Mouse (Mus musculus) cortical plate, adult 2 months (tissue): ENCODE measurements around the gene Hspa4. TPM values are rescaled to one million over a fixed set of nuclear protein-coding genes. Genes with fewer than 3 reads are reported as not detected.
A peak's percentile ranks its signal among the peaks of the same experiment; 100 is the strongest.

Experiments
- H3K27ac ChIP-seq: fragments of 200-500 bp; 2 replicates; pipeline ENCODE4 v1.5.1; 2012; ENCODE audit warnings: low read length, control low read depth, inconsistent platforms; ENCODE audit not compliant: insufficient read depth
- H3K4me1 ChIP-seq: fragments of 200-500 bp; 2 replicates; pipeline ENCODE4 v1.6.1; 2011; ENCODE audit warnings: low read length; ENCODE audit not compliant: control insufficient read depth, insufficient read depth
- H3K4me3 ChIP-seq: fragments of 200-500 bp; 2 replicates; pipeline ENCODE4 v1.5.1; 2011; ENCODE audit warnings: mild to moderate bottlenecking, low read length, control low read depth; ENCODE audit not compliant: insufficient read depth
- CTCF ChIP-seq: fragments of 200-500 bp; IDR thresholded peaks from 2 replicates; pipeline ENCODE4 v1.5.1; 2011; ENCODE audit warnings: mild to moderate bottlenecking, control low read depth, low read length; ENCODE audit not compliant: insufficient read depth; ENCODE audit errors: extremely low read depth
- POLR2A ChIP-seq: fragments of 200-500 bp; IDR thresholded peaks from 2 replicates; pipeline ENCODE4 v1.6.1; 2011; ENCODE audit warnings: mild to moderate bottlenecking, low read length, control low read depth; ENCODE audit not compliant: insufficient read depth; ENCODE audit errors: extremely low read depth
- polyA plus RNA-seq: library from polyadenylated mRNA; depleted of rRNA; stranded (reverse); fragments of >200 nt; gene quantifications from 2 replicates; pipeline ENCODE4 v1.2.3, GENCODE M21; 2012

The Hspa4 gene
- polyA plus RNA-seq, 1 experiment: 75.5 TPM

DNA sequence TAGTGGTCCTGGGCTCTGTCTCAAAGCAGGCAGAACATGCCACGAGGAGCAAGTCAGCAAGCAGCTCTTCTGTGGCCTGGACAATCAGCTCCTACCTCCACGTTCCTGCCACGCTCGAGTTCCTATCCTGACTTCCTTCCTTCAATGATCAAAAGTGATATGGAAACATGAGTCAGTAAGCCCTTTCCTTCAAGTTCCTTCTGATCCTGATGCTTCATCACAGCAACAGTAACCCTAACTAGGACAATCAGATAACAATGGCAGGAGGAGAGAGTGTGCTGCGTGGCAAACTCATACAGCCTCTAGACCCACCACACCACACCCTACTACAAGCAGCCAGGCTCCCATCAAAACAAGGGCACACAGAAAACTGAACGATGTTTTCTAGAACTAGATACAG is 14.4 kb downstream of the Hspa4 start:
- H3K4me1 ChIP-seq: peaks cover 1% of the 10 kb centered on the region; the same call in 1 of the 2 replicates
- H3K27ac ChIP-seq: no peak overlapping the region
- no peak for TF ChIP-seq CTCF
- no peak for TF ChIP-seq POLR2A
- no peak overlapping the region for H3K4me3 ChIP-seq

DNA sequence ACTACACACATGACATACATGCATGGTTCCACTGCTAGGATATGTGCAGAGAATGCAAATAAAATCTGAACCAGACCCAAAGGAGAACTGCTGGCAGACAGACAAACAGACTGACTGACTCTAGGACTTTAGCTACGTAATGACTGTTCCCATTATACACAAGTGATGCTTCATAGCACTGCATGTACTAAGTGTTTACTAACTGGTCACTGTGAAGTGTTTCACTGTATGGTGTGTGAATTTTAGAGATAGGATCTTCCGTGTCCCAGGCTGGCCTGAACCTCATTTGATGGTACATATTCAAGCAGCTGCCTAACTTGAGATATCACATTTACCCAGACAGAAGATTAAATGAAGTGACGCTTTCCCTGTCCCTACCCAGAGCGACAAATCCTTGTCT is 21.8 kb downstream of the Hspa4 start:
- H3K27ac ChIP-seq: no peak overlapping the region
- TF ChIP-seq CTCF (no peak), POLR2A (no peak)
- H3K4me1 ChIP-seq: peaks cover 2% of the 10 kb centered on the region; the same call in 1 of the 2 replicates
- H3K4me3 ChIP-seq: no peak overlapping the region

DNA sequence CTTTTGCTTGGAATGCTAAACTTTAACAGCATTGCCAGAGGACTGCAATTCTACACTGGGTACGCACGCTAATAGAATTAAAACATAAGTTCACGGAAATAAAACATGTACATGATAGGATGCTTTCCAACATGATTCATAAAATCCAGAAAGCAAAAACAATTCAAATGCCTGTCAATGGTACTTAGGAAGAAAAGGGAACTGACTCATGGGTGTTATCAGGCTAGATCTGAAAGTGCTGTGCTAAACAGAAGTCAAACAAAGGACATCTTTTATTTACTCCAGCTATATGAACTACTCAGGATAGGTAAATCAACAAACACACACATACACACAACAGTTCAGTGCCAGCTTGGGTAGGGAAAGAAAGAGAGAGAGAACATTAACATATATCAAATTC is 24.9 kb downstream of the Hspa4 start:
- H3K27ac ChIP-seq: no peak overlapping the region
- peaks cover 4% of the 10 kb centered on the region; the same call in 1 of the 2 replicates for H3K4me1 ChIP-seq
- TF ChIP-seq CTCF (no peak), POLR2A (no peak)
- no peak overlapping the region for H3K4me3 ChIP-seq

DNA sequence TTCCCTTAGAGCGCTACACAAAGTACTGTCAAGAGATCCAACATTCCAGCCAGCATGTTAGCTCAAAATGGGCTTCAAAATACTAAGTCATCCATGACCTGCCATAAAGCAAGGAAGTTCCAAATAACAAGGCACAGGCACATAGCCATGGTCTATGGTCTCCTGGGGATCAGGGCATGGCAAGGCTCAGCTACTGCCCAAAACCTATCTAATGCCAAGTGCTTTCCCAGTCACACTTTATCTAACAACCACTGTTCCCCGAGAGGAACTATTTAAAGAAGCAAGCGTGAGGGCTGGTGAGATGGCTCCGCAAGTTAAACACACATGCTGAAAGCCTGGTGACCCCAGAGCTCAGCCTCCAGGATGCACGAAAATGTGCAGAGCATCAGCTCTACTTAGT is 26.9 kb downstream of the Hspa4 start:
- no peak overlapping the region for H3K4me3 ChIP-seq
- H3K4me1 ChIP-seq: peaks cover 2% of the 10 kb centered on the region; the same call in 1 of the 2 replicates
- H3K27ac ChIP-seq: no peak overlapping the region
- no peak for TF ChIP-seq POLR2A
- no peak for TF ChIP-seq CTCF

DNA sequence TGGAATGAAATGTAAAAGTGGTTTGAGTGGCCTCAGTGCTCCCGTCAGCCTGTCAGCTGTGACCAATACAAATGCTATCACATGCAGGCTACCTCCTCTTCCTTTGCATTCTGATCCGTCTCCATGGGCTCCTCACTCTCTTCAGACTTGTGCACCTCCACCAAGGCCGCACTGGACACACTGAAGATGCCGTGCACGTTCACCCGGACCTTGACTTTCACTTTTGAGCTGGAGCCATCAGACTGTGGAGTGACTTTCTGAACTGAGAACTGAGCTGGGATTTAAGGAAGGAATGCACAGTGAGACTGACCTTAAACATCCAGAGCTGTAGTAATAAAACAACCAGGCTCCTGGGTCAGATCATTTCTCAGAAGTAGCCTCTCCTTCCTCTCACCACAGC is 30.7 kb downstream of the Hspa4 start:
- TF ChIP-seq CTCF: no peak
- no peak for TF ChIP-seq POLR2A
- Histone ChIP-seq H3K27ac (no peak overlapping the region), H3K4me3 (no peak overlapping the region), H3K4me1 (0 out of 2 replicates have a peak, but pooled peaks cover 1% of the 10 kb centered on the region)

DNA sequence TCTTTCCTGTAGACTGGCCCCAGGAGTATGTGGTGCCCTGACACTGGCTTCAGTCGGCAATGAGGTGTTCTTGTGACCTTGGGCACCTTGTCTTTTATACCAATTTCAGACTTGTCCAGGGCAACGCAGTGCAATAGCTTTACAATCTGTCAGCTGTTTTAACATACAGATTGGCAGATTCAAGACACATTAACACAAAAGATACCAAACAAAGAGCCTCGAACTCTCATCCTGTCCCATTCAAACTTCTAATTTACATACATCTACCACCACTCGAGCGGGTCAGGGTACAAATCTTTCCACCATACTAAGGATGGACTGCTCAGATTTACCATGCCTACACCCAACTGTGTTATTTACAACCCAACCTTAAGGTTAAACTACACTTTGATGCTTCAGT is 39.7 kb downstream of the Hspa4 start:
- peaks cover 2% of the 10 kb centered on the region for H3K4me1 ChIP-seq
- no peak overlapping the region for H3K27ac ChIP-seq
- H3K4me3 ChIP-seq: no peak overlapping the region
- TF ChIP-seq CTCF (no peak), POLR2A (no peak)

DNA sequence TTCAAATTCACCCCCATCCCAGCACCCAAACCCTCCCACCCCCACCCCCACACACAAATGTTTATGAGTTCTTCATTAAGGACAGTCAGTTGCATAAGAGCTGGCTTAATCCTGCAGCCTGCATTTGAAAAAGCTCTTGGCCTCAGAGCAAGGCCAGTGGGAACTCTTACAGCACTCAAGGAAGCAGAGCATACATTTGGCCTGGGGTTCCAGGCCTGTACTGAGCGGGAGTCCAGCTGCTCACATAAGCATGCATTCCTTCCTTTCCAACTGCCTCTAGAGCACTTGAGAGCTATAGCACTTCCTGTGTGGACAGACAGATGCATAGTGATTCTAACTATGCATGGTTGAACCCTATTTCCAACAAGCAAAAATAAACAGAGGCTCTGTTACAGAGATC is 40.2 kb downstream of the Hspa4 start:
- H3K27ac ChIP-seq: no peak overlapping the region
- TF ChIP-seq POLR2A (no peak), CTCF (no peak)
- no peak overlapping the region for H3K4me3 ChIP-seq
- H3K4me1 ChIP-seq: peaks cover 2% of the 10 kb centered on the region

DNA sequence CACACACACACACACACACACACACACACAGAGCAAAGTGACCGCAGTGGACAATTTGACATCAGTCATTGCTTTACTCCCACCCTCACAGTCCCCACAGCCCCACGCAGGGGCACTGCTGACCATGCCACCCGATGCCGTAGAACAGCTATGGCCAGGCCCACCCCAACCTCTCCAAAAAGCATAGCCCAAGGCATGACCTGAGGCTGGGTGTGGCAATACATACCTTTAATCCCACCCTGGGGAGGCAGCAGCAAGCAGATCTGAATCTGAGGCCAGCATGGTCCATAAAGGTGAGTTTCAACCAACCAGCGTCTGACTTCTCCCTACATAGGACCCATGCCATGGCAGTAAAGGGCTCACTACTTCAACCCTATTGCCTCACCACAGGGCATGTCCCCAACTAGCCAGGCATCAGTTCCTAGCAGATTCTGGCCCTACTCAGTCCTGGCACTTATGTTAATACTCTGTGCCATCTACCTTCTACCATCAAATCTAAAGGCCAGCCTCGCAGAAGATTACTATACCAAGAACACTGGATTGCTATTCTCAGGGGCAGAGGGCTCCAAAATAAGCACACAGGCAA is 41.1 kb downstream of the Hspa4 start:
- Histone ChIP-seq H3K27ac (no peak overlapping the region), H3K4me1 (peaks cover 2% of the 10 kb centered on the region), H3K4me3 (no peak overlapping the region)
- TF ChIP-seq CTCF (no peak), POLR2A (no peak)

DNA sequence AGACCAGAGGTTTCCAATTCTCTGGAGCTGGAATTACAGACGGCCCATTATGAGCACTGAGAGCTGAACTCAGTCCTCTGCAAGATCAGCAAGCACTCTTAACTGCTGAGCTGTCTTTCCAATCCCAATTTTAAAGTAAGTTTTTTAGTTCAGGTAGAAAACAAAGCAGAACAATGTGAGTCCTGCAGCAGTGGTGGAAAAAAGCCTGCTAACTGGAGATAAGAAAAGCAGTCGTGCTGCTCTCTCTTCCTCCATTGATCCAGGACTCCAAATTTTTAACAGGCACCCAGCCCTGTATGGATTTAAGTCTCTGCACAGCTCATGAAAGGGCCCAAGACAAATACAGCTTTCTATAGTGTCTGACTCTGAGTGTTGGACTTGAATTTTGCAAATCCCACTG is 43.3 kb downstream of the Hspa4 start:
- no peak overlapping the region for H3K27ac ChIP-seq
- no peak overlapping the region for H3K4me3 ChIP-seq
- TF ChIP-seq CTCF: no peak
- TF ChIP-seq POLR2A: no peak
- H3K4me1 ChIP-seq: peaks cover 2% of the 10 kb centered on the region

DNA sequence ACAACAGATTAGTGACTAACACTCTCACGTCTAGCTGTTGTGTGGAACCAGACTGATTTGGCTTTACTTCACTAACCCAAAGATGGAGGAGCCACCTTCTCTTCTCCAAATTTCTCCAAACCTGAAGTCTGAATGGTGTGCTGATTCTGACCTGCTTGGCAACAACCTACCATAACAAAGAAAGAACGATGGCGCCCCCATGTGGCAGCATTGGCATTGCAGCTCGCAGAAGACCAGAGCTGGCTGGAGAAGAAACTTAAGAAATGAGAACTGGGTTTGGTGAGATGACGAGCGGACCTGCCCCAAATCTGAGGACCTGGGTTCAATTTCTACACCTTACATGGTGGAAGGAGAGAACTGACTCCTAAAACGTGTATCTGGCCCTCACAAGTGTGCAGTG is 45.3 kb downstream of the Hspa4 start:
- Histone ChIP-seq H3K4me1 (no peaks in the 10 kb centered on the region), H3K4me3 (no peak overlapping the region), H3K27ac (no peak overlapping the region)
- TF ChIP-seq POLR2A (no peak), CTCF (peak; percentile 81)
